Mouse (Mus musculus) myocyte (in vitro differentiated cells): ENCODE data around the gene 1110032A03Rik.

Experiments used
- MAX ChIP-seq: IDR thresholded peaks from one replicate; pipeline ENCODE4 v1.6.1; 2011; ENCODE audit warnings: low read depth, mild to moderate bottlenecking, control low read depth
- POLR2A ChIP-seq: IDR thresholded peaks from one replicate; pipeline ENCODE4 v1.6.1; 2011; ENCODE audit warnings: low read depth, mild to moderate bottlenecking, control low read depth, moderate library complexity; ENCODE audit not compliant: insufficient read length
- POLR2AphosphoS2 ChIP-seq: IDR thresholded peaks from one replicate; pipeline ENCODE4 v1.6.1; 2011; ENCODE audit warnings: low read depth, control low read depth; ENCODE audit not compliant: insufficient read length

GRCm38 (mm10) chr9:50774991-50775612 lies at the start of gene 1110032A03Rik, which contains the start of gene Alg9:
- peak; percentile 55 for TF ChIP-seq POLR2A
- TF ChIP-seq POLR2AphosphoS2, result no peak
- TF ChIP-seq MAX, result no peak
